Mouse (Mus musculus) heart, adult 2 months (tissue): ENCODE data around the gene Pagr1a.

ENCODE experiments used
- CTCF ChIP-seq: fragments of 200-600 bp; IDR thresholded peaks from 2 replicates; pipeline ENCODE4 v1.8.1; 2022; ENCODE audit warnings: antibody characterized with exemption, mild to moderate bottlenecking, moderate library complexity
- POLR2A ChIP-seq: fragments of 200-500 bp; IDR thresholded peaks from 2 replicates; pipeline ENCODE4 v1.6.1; 2011; ENCODE audit warnings: mild to moderate bottlenecking, low read depth, low read length, control low read depth; ENCODE audit not compliant: insufficient read depth

DNA sequence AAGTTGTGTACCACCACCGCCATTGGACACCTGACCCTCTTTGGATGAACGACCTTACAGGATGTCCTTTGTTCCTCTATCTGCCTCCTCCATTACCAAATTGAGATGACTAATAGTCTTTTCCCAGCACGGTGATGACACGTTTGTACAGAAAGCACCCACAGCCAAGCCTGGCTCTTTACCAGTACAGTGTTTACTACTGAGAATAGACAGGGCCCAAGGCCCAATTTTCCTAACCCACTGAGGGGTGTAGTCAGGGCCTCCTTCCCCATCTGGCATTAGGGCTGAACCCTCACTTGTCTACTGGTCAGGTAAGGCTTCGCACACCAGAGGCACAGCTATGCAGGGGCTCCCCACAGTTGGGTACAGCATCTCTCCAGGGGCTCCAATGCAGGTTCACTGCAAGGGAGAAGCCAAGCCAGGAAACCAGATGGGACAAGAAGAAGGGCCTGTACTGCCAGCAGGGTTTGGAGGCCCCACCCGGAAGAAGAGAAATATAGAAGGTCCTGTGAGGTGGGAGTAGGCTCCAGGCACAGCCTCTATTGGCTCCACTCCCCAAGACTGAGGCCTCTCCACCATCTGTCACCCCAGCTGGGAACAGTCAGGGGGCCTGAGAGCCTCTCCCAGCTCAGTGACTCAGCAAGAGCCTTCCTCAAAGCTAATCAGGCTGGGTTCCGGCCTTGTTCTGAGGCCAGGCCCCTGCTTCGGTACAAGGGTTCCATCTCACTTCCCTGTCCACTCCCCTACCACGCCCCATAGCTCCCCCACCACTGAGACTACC lies 8.7 kb downstream of the Pagr1a start:
- TF ChIP-seq POLR2A, result no peak; the same call in none of the 2 replicates
- no peak for TF ChIP-seq CTCF
